Comparison of ENCODE assay signal across 8 mouse cellular contexts in genomic region chr2:31298814-31299213, GRCm38 (mm10). TPM values are rescaled to one million over a fixed set of nuclear protein-coding genes. Genes with fewer than 3 reads are reported as not detected.
DNase-seq lines count a peak whose midpoint lies in the region; ATAC-seq and TF ChIP-seq lines count a peak whose summit lies in the region.

No protein-coding gene starts in this region.

- no peak overlapping the region for H3K27ac ChIP-seq in kidney, adult 2 months (ENCODE audit: insufficient read depth, low read depth, low read length)
- no peak overlapping the region for H3K27ac ChIP-seq in hindbrain, embryonic 16.5 days (ENCODE audit: low read depth, low read length)
- H3K27ac ChIP-seq in neural tube, embryonic 13.5 days (replicated peaks), result no peak overlapping the region

- H3K9me3 ChIP-seq in hindbrain, embryonic 16.5 days (ENCODE audit: control insufficient read depth, low read length), result no peaks in the 10 kb centered on the region
- H3K9me3 ChIP-seq in neural tube, embryonic 13.5 days, result no peaks in the 10 kb centered on the region

- no peak for TF ChIP-seq CTCF in kidney, adult 2 months (conservative IDR thresholded peaks at IDR 0.05; ENCODE audit: insufficient read depth, insufficient read length, low read depth, low read length)

- WGBS in kidney, adult 2 months, result 50% methylated on average over 4 of the region's 4 CpGs
- 42% methylated on average over 4 of the region's 4 CpGs for WGBS in hindbrain, embryonic 16.5 days
- 45% methylated on average over 4 of the region's 4 CpGs for WGBS in neural tube, embryonic 13.5 days

- no peak overlapping the region for H3K4me3 ChIP-seq in kidney, adult 2 months (ENCODE audit: insufficient read depth, low read depth, low read length)
- H3K4me3 ChIP-seq in hindbrain, embryonic 16.5 days (ENCODE audit: low read length), result no peak overlapping the region
- no peak overlapping the region for H3K4me3 ChIP-seq in neural tube, embryonic 13.5 days

- H3K9ac ChIP-seq in hindbrain, embryonic 16.5 days (ENCODE audit: low read depth, low read length), result no peak overlapping the region
- no peak overlapping the region for H3K9ac ChIP-seq in neural tube, embryonic 13.5 days

- no peaks in the 10 kb centered on the region for H3K27me3 ChIP-seq in kidney, adult 2 months (replicated peaks; ENCODE audit: control insufficient read depth, insufficient read depth, low read length)
- H3K27me3 ChIP-seq in hindbrain, embryonic 16.5 days (replicated peaks; ENCODE audit: control insufficient read depth, insufficient read depth, low read length), result no peaks in the 10 kb centered on the region
- H3K27me3 ChIP-seq in neural tube, embryonic 13.5 days, result no peaks in the 10 kb centered on the region

- H3K36me3 ChIP-seq in kidney, adult 2 months (ENCODE audit: control insufficient read depth, insufficient read depth, low read length), result no peaks in the 10 kb centered on the region
- H3K36me3 ChIP-seq in hindbrain, embryonic 16.5 days (ENCODE audit: control insufficient read depth, insufficient read depth, low read length), result peaks cover 2% of the 10 kb centered on the region; the same call in 1 of the 2 replicates
- peaks cover 11% of the 10 kb centered on the region for H3K36me3 ChIP-seq in neural tube, embryonic 13.5 days

- no peak for ATAC-seq in hindbrain, embryonic 16.5 days
- 0 out of 2 replicates have a peak, but pooled peaks have one; percentile 19 for ATAC-seq in neural tube, embryonic 13.5 days (ENCODE audit: low read depth)

- TF ChIP-seq POLR2A in kidney, adult 2 months (IDR thresholded peaks at IDR 0.05; ENCODE audit: low read depth, low read length), result no peak

- peak overlapping the region; percentile 22; the same call in 1 of the 2 replicates for H3K4me2 ChIP-seq in hindbrain, embryonic 16.5 days (ENCODE audit: low read length)
- peak overlapping the region; percentile 57; the same call in 1 of the 2 replicates for H3K4me2 ChIP-seq in neural tube, embryonic 13.5 days

- H3K4me1 ChIP-seq in kidney, adult 2 months (ENCODE audit: control insufficient read depth, insufficient read depth, low read length), result no peaks in the 10 kb centered on the region; the same call in 1 of the 2 replicates
- peaks cover 2% of the 10 kb centered on the region; the same call in 1 of the 2 replicates for H3K4me1 ChIP-seq in hindbrain, embryonic 16.5 days (ENCODE audit: control insufficient read depth, insufficient read depth, low read depth, low read length)
- H3K4me1 ChIP-seq in neural tube, embryonic 13.5 days (replicated peaks), result peaks cover 11% of the 10 kb centered on the region

- intact Hi-C loops in left cerebral cortex, postnatal 4 days (cut with DNase I), result no loop called here

- peak; percentile 28 for DNase-seq in adrenal gland, postnatal 10 days
- no peak for DNase-seq in adrenal gland, postnatal 25 days
- DNase-seq in kidney, postnatal 4 days, result peak; percentile 25 to 34
- no peak for DNase-seq in kidney, adult 2 months
- DNase-seq in left cerebral cortex, postnatal 4 days, result no peak
- DNase-seq in B cell, adult 2 months, result no peak

RNA-seq across cellular contexts. Expression of gene Hmcn2, which starts 15.4 kb away (rescaled TPM):
- 1 to 10 TPM; 6.4 to 9.4 TPM for total RNA-seq in adrenal gland, postnatal 10 days (2021)
- total RNA-seq in adrenal gland, postnatal 25 days (2021), result 0.76 and 1.9 TPM in 2 replicates
- 14.3 and 16.4 TPM in 2 replicates for polyA plus RNA-seq in kidney, adult 2 months (2012; rRNA removed)
- 0.30 TPM in 2 replicates for polyA plus RNA-seq in hindbrain, embryonic 16.5 days (2015; fragmentation: Nextera tagmentation; extraction: Ambion mirVana)
- polyA plus RNA-seq in neural tube, embryonic 13.5 days (2015; fragmentation: Nextera tagmentation; extraction: Ambion mirVana), result 0.06 and 0.32 TPM in 2 replicates
- under 1 TPM; 0.42 to 0.72 TPM for total RNA-seq in left cerebral cortex, postnatal 4 days (2021)

RNA-seq across cellular contexts. Expression of gene Ncs1, which starts 53.2 kb away (rescaled TPM):
- 1 to 10 TPM; 4.2 to 6.8 TPM for total RNA-seq in adrenal gland, postnatal 10 days (2021)
- total RNA-seq in adrenal gland, postnatal 25 days (2021), result 2.9 and 4.1 TPM in 2 replicates
- polyA plus RNA-seq in kidney, adult 2 months (2012; rRNA removed), result 3.5 and 3.9 TPM in 2 replicates
- polyA plus RNA-seq in hindbrain, embryonic 16.5 days (2015; fragmentation: Nextera tagmentation; extraction: Ambion mirVana), result 151 and 174 TPM in 2 replicates
- polyA plus RNA-seq in neural tube, embryonic 13.5 days (2015; fragmentation: Nextera tagmentation; extraction: Ambion mirVana), result 137 and 153 TPM in 2 replicates
- 100 to 1,000 TPM; 161 to 162 TPM for total RNA-seq in left cerebral cortex, postnatal 4 days (2021)

Comparison
In these comparisons a context has a peak if more than half of its experiments do, and no peak if none do; other contexts are left out.
1. DNase-seq: peak in adrenal gland, postnatal 10 days (single experiment) and kidney, postnatal 4 days (2 of 2); none in adrenal gland, postnatal 25 days (single experiment), kidney, adult 2 months (single experiment), left cerebral cortex, postnatal 4 days (single experiment) and B cell, adult 2 months (0 of 2).
2. RNA of gene Ncs1, which starts 53.2 kb away (total RNA-seq): 161 to 162 TPM in left cerebral cortex, postnatal 4 days; 4.2 to 6.8 TPM in adrenal gland, postnatal 10 days and 2.9 to 4.1 TPM in adrenal gland, postnatal 25 days; every median in the first group is over 10 times any median in the second.